Mouse (Mus musculus) T-helper 1 cell (primary cell): ENCODE results near the gene Clptm1l.

Source experiments
- in situ Hi-C: fragments of 300-600 bp; cut with MboI, MseI; formaldehyde crosslinking; loops from one replicate; pipeline ENCODE4 v1.15.1; 2025; ENCODE audit warnings: high pct_unique_total_duplicates

Clptm1l gene

DNA sequence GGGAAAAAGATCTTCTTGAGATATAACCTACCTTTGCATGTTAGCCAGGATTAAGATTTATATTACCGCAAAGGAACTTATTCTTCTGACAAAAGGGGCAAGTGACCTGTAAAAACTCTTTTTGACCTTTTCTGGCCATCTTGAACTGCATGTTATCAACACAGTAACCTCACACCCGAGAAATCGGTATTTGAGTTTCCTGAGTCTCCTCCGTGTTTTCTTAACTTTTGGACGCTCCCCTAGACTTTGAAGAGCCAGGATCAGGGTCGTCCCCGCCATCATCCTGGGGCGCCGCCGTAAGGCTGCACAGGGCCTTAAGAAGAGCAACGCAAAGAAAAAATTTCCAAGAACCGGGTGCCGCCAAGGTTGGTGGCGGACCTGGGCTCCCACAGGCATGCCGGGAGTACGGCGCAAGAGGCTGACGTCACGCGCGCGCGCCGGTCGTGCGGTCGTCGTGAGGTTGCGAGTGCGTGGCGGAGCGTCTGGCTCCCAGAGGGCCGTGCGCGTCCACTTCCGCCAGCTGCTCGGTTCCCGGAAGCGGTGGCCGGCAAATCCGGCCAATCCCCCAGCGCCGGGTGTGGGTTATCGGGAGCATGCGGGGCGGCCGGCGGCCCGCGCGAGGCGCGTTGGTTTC is at the start of gene Clptm1l:
Clptm1l (plus strand) TSS at position 485 of the 634 bp plus-strand sequence.
- in situ Hi-C loops, result loop anchor here (10.0 kb wide), 1 partner anchor 179 kb away; no protein-coding TSS in a partner anchor

DNA sequence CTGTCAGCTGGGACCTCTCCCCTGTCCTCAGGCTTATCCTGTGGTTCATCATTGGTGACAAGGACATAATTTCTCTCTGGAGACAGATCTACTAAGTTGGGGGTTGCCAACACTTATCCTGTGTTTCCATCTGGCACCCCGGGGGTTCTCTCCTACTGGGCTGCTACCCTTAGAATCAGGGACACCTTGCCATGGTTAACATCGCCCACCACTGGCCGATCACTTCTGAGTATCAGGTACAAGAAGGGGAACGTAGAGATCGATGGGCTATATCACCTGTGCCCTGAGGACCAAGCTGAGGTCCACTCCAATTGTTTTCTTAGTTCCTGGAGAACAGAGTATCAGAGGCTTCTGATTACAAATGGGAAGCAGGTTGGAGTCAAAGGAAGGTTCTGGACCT is 39.6 kb upstream of the Clptm1l start:
- in situ Hi-C loops, result no loop called here

DNA sequence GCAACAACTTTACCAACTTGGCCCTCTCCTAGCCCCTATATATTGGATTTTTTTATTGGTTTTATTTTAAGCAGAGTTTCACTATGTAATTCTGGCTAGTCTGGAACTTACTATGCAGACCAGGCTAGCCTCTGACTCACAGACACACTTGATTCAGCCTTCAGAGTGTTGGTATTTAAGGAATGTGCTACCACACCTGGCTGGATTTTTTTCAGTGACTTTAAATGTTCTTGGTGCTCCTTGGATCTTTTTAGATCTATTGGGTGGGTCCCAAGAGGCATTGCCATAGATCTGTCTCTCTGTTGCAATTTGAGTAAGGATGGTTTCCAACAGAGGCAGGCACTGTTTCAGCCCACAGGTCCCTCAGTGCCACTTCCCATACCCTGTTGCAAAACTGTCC is 28.8 kb upstream of the Clptm1l start:
- in situ Hi-C loops, result no loop called here

DNA sequence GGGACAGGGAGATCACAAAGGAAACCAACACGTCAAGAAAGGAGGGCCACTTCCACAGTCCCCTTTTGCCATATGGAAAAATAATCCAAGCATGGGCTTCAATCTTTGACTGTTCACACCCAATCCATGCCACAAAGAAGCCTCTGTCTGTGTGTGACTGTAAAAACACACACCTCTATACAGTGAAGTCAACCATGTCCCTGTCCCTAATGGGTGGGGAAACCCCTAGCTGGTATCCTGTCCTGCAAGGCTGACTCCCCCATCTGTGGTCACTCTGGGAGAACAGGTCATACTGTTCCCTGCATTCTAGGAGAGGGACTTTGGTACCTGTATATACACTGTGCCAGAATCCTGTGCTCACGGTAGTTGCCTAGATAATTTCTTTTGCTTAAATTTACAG is 26.5 kb upstream of the Clptm1l start:
- in situ Hi-C loops, result no loop called here

DNA sequence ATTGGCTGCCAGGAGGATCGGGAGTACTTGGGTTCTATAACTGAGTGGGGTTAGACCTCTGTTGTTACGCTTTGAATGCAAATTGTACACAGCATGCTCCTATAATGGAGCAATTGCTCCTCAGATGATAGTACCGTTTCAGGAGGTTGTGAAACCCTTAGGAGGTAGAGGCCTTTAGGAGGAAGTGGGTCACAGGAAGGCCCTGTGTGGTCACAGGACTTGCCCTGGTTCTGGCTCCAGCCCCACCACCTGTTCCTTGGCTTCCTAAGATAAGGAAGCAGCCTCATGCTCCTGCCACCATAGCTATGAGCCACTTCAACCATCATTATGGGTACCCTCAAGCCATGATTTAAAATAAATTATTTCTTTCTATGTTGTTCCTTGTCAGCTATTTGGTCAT is 12.3 kb upstream of the Clptm1l start:
- in situ Hi-C loops, result no loop called here

DNA sequence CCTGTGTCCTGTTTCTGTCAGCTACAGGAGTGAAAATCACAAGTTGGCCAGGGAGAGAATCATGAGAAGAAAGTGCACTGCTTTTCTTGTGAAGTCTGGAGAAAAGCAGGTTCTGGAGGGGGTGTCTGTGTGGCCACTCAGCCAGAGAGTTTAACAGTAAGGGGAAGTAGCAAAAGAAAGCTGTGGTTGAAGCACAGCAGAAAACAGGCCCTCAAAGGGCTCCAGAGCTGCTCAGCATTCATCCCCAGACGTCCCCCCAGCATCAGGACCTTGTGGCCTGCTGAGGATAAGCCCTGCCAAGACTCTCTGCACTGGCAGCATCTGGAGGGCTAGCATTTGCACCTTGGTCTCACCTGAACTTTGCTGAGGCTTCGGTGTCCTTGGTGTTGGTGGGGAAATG is 11.3 kb upstream of the Clptm1l start:
- in situ Hi-C loops, result no loop called here

DNA sequence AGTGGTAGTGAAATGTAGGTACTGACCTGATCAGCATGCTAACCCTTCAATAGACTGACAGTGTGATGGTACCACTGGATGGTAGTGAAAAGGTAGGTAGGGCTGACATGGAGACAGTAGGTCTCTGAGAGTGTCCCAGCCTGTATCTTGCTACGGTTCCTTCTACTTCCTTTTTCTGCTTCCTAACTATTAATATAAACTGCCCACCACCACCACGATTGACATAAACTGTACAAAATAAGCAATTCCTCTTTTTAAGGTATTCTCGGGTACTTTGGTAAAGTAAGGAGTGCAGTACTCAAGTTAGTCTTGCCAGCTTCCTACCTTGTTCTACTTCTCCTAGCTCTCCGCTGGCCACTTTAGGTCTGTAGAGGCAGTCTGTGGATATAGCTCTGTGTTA is 7.5 kb upstream of the Clptm1l start:
- in situ Hi-C loops, result no loop called here

DNA sequence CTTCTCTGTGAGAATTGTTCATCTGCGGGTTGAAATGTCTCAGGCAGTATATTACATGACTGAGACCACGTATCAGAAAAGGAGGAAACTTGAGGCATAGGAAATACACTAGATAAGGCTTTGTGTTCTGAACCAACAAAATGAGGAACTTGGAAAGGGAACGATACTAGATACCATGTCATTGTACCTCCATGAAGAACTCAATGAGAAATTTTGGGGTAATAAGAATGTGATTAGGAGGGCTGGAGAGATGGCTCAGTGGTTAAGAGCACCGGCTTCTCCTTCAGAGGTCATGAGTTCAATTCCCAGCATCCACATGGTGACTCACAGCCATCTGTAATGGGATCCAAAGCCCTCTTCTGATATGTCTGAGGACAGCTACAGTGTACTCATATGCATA is 3.6 kb upstream of the Clptm1l start:
- in situ Hi-C loops, result loop anchor here (10.0 kb wide), 1 partner anchor 175 kb away; no protein-coding TSS in a partner anchor

DNA sequence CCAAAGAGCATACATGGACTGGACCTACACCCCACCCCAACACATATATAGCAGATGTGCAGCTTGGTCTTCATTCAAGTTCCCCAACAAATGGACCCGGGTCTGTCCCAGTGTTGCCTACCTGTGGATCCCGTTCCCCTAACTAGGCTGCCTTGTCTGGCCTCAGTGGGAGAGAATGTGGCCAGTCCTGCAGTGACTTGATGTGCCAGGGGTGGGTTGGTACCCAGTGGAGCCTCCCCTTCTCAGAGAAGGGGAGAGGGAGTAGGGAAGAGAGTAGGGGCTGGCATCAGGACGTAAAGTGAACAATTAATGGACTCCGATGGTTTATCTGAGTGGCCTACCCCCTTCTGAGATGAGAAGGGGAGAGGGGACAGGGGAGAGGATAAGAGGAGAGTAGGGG is 760 bp upstream of the Clptm1l start:
- in situ Hi-C loops, result loop anchor here (10.0 kb wide), 1 partner anchor 178 kb away; no protein-coding TSS in a partner anchor

DNA sequence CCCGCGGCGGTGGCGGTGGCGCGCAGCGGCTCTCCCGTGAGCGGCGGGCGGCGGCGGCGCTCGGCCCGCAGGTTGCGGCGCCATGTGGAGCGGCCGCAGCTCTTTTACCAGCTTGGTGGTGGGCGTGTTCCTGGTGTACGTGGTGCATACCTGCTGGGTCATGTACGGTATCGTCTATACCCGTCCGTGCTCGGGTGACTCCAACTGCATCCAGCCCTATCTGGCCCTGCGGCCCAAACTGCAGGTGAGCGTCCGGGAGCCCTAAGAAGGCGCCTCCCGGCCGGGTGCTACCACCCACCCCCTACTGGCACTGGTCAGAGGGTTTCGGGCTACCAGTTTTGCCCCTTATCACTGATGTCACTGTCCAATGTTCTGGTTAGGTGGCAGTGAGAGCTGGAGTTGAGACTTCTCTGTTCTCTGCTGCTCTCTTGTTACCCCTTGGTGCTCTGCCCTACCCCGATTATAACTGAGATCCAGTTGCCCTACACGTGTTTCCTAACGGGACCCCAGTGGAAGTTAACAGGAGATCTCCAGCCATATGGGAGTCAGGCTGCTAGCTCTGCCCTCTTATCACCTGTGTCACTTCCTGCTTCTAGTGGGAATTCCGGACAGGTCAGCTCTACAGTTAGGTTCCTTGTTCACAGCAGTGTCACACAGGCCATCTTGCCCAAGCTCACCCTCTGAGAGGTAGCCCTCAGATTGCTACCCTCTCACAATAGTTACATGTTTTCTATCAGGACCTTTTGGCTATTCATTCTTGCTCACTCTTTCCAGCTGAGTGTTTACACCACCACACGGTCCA is 551 bp downstream of the Clptm1l start:
- in situ Hi-C loops, result loop anchor here (10.0 kb wide), 1 partner anchor 180 kb away; no protein-coding TSS in a partner anchor

DNA sequence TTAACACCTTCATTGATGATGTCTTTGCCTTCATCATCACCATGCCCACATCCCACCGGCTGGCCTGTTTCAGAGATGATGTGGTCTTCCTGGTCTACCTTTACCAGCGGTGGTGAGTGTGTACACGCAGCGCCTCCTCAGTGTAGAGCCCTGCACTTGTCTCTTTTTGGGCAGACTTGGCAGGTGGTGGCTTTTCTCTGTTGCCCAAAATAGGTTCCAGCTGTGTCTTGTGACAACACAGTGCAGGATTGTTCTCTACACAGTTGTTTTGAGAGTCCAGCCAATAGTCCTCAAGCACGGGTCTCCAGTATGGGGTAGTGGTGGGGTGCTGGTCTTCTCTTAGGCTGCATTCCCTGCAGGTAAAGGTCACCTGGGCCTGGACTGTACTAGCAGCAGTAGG is 14.6 kb downstream of the Clptm1l start:
- in situ Hi-C loops, result no loop called here

DNA sequence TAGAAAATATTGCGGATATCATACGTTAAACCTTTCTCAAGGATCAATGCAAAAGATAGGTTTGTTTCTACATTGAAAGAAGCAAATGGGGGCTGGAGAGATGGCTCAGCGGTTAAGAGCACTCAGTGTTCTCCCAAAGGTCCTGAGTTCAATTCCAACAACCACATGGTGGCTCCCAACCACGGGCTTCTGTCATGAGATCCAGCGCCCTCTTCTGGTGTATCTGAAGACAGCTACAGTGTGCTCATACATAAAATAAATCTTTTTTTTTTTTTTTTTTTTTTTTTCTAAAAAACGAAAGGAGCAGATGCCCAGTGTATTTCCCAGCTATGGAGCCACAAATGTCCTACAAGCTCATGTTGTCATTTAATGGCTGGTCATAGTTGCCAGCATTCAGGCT is 16.8 kb downstream of the Clptm1l start:
- in situ Hi-C loops, result no loop called here

DNA sequence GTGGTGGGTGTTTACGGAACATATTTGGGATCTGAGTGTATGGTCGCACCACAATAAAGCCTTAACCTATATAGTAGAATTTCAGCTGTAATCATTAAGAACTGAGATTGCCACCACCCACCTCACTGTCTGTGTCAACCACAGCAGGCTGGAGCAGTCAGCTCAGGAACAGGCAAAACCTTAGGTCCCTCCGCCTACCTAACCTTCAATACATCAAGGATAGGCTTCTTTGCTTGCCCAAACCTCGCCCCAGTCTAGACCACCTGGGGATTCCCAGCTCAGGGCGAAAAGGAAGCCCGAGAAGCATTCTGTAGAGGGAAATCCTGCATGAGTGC is 22.6 kb downstream of the Clptm1l start:
- in situ Hi-C loops, result no loop called here

DNA sequence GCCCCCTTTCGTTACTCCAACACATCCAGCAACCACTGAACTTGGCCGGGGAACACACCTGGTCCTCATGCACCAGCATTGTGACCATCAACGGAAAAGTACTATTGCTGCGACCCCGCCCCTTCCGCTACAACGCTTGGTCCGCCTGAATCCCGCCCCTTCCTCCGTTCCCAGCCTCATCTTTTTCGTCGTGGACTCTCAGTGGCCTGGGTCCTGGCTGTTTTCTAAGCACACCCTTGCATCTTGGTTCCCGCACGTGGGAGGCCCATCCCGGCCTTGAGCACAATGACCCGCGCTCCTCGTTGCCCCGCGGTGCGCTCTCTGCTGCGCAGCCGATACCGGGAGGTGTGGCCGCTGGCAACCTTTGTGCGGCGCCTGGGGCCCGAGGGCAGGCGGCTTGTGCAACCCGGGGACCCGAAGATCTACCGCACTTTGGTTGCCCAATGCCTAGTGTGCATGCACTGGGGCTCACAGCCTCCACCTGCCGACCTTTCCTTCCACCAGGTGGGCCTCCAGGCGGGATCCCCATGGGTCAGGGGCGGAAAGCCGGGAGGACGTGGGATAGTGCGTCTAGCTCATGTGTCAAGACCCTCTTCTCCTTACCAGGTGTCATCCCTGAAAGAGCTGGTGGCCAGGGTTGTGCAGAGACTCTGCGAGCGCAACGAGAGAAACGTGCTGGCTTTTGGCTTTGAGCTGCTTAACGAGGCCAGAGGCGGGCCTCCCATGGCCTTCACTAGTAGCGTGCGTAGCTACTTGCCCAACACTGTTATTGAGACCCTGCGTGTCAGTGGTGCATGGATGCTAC is 23.1 kb downstream of the Clptm1l start, which contains the start of gene Tert:
Tert (plus strand) TSS at position 167 of the 805 bp plus-strand sequence.
- in situ Hi-C loops, result no loop called here

DNA sequence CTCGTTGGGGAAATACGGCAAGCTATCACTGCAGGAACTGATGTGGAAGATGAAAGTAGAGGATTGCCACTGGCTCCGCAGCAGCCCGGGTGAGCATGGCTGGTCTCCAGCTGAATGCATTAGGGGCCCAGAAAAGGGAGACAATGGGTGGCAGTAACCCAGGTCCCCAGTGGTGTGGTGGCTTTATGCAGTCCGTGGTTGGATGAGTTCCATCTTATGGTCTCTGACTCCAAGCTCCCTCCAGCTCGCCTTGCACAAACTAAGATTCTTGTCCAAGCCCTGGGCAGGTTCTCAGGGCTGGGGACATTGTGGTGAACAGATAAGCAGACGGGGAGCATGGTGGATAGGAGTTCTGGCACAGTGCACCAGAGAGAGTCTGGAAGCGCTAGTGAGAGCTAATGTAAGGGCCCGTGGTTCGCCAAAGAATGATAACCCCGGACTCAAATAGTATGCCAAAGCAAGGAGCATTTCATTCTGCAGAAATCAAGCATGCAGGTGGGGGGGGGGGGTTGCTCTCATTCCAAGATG is 24.8 kb downstream of the Clptm1l start:
- in situ Hi-C loops, result no loop called here

DNA sequence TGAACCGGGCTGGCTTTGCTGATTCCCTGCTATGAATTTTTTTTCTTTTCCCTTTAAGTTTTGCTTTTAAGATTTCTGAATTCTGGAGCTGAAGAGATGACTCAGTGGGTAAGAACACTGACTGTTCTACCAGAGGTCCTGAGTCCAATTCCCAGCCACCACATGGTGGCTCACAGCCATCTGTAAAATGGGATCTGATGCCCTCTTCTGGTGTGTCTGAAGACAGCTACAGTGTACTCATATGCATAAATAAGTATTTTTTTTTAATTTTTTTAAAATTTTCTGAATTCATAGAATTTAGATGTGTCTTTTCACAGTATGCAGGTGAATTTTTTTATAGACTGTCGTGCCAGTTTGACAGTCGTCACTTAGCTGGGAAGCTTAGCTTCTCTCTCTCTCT is 28.0 kb downstream of the Clptm1l start:
- in situ Hi-C loops, result no loop called here

DNA sequence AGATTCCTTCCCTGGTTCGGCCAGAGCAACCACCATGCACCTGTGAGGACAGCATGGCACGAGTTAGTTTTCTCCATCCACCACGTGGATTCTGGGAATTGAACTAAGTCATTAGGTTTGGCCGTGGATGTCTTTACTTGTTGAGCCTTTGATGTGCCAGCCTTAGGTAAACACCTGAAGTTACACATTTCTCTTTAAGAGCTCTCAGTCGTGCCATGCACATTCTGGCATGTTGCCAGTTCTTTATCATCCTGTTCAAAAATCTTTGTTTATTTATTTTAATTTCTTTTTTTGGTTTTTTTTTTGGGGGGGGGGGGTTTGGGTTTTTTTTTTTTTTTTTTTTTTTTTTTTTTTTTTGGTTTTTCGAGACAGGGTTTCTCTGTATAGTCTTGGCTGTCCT is 34.0 kb downstream of the Clptm1l start:
- in situ Hi-C loops, result no loop called here

DNA sequence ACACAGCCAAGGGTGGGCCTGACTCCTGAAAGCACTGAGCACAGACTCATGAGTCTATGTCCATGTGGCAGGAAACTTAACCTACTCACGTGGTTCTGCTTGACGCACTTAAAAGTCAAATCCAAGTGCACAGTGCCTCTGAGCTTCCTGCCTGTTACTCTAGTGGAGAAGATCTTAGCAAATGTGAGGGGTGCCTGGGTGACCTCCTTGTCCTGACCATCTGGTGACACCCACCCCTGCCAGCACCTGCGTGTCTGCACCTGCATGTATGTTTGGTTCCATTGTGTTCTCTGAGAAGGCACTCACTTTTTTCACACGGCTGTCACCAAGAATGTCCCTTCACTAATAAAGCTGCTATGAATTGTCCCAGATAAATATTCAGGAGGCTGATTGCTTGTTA is 37.5 kb downstream of the Clptm1l start:
- in situ Hi-C loops, result no loop called here

DNA sequence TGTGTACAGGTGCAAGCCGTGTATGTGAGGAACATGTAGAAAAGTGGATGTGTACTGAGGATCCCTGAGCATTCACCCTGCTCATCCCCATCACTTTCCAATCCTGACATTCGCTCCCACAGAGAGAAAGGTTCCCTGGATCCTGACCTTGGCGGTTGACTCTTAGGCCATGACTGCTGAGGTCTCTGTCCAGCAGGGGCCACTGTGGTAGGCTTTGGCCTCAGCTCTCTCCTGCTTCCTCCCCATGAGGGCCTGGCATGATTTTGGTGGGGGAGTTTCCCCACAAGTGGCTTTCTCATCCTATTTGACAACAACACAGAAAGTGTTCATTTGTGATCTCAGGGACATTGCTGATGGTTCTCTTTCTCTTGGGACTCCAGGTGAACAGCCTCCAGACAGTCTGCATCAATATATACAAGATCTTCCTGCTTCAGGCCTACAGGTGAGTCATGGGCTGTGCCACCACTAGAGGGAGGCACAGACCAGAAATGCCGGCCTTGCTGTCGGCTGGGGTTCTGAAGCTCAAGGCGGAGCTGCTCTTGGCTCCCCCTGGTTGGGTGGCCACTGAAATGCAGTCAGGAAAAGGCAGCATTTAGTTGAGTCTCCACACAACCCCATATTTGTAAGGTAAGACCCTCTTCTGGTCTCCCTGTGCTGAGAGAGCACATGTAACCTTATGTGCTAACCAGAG is 42.7 kb downstream of the Clptm1l start:
- in situ Hi-C loops, result loop anchor here (5.0 kb wide), 1 partner anchor 41 kb away; no protein-coding TSS in a partner anchor

DNA sequence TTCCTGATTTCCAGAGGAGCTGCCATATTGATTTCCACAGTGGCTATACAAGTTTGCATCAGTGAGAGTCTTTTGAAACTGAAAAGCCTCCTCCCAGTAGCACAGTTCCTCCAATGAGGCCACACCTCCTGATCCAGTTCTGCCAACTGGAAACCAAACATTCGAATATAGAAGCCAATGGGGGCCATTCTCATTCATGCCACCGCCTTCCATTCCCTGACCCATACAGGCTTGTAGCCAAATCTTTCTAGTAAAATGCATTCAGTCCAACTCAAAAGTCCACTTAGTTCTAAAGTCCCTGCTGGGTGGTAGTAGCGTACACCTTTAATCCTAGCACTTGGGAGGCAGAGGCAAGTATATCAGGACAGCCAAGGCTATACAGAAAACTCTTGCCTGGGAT is 49.5 kb downstream of the Clptm1l start:
- in situ Hi-C loops, result loop anchor here (5.0 kb wide), 1 partner anchor 174 kb away; no protein-coding TSS in a partner anchor

DNA sequence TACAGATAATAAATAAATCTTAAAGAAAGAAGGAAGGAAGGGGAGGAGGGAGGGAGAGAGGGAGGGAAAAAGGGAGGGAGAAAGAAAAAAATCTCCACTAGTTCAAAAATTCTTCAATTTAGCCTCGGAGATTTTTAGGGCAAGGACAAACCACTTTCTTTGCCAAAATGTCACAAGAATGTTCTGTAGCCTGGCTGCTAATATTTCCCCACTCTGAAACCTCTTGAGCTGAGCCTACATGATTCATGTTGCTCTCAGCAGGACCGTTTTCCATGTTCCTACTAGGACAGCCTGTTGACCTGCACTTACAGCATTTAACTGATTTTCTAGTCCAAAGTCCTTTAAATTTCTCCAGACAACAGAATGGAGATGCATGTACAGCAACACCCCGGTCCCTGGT is 51.2 kb downstream of the Clptm1l start:
- in situ Hi-C loops, result loop anchor here (5.0 kb wide), 1 partner anchor 172 kb away; no protein-coding TSS in a partner anchor
